Comparison of ENCODE assay signal across 20 mouse cellular contexts in the genomic region with DNA sequence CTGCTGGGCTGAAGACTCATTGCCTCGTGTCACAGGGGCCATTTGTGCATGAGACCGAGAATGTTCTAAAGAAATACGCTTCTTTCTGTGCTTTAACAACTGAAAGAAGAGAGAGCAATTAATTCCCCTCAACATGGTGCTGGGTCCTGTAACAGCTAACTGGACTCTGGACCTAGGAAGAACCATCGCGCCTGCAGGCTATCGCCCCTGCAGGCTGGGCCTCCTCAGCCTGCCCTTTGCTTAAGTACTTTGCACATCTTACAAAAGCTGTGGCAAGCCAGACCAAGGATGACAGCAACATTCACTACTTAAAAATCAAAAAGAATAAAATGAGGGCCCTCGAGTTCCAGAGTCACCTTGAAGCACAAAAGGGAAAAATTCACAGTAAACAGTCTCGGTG.
"Had no signal": no experiment of that assay in that cellular context is flagged by ENCODE, and none has a peak within 500 bp of the region (broad histone marks: within the 10 kb centered on the region; RNA-seq: fewer than 3 reads in every experiment).

No protein-coding gene starts in this region.

- H3K4me2 ChIP-seq: heart, embryonic 11.5 days; heart, embryonic 13.5 days; heart, embryonic 15.5 days; hindbrain, embryonic 15.5 days; limb, embryonic 13.5 days; limb, embryonic 15.5 days; liver, embryonic 12.5 days had no signal

- H3K9ac ChIP-seq: forebrain, postnatal 0 days; heart, embryonic 13.5 days; heart, embryonic 15.5 days; hindbrain, embryonic 15.5 days; limb, embryonic 13.5 days; limb, embryonic 15.5 days; liver, embryonic 12.5 days; liver, embryonic 14.5 days had no signal

- ATAC-seq: forebrain, postnatal 0 days; hindbrain, postnatal 0 days; liver, embryonic 12.5 days had no signal

- H3K4me1 ChIP-seq: hindbrain, embryonic 15.5 days; limb, embryonic 13.5 days; limb, embryonic 15.5 days; liver, embryonic 12.5 days had no signal

- DNase-seq: forebrain, postnatal 0 days; gastrocnemius, postnatal 14 days; gastrocnemius, postnatal 36 days; heart, adult 18-20 months; heart, postnatal 14 days; heart, postnatal 36 days; kidney, adult 11 months; kidney, postnatal 10 days; layer of hippocampus, adult 9-11 months; layer of hippocampus, postnatal 36 days; left cerebral cortex, postnatal 4 days had no signal

- H3K27me3 ChIP-seq: heart, embryonic 13.5 days; heart, embryonic 15.5 days; hindbrain, embryonic 15.5 days; limb, embryonic 13.5 days; limb, embryonic 15.5 days; liver, embryonic 12.5 days had no signal

- H3K36me3 ChIP-seq: heart, embryonic 13.5 days; heart, embryonic 15.5 days; hindbrain, embryonic 15.5 days; limb, embryonic 13.5 days; limb, embryonic 15.5 days; liver, embryonic 12.5 days had no signal

- H3K4me3 ChIP-seq: heart, embryonic 13.5 days; heart, embryonic 15.5 days; hindbrain, embryonic 15.5 days; limb, embryonic 13.5 days; limb, embryonic 15.5 days; liver, embryonic 12.5 days had no signal

- H3K27ac ChIP-seq: heart, embryonic 13.5 days; heart, embryonic 15.5 days; hindbrain, embryonic 15.5 days; hindbrain, postnatal 0 days; limb, embryonic 13.5 days; limb, embryonic 15.5 days; liver, embryonic 12.5 days; liver, embryonic 14.5 days had no signal

- H3K9me3 ChIP-seq: heart, embryonic 13.5 days; heart, embryonic 15.5 days; hindbrain, embryonic 15.5 days; limb, embryonic 13.5 days; limb, embryonic 15.5 days; liver, embryonic 12.5 days had no signal
